Mouse (Mus musculus) liver, embryonic 16.5 days (tissue): ENCODE data around the gene Wdr82. TPM values are rescaled to one million over a fixed set of nuclear protein-coding genes. Genes with fewer than 3 reads are reported as not detected.

Experiments
- ATAC-seq: fragments of 200-750 bp; cut with Nextera tagmentation; 2 replicates; pipeline ENCODE4 v1.8.0; 2017; ENCODE audit warnings: low read depth, mild to moderate bottlenecking, moderate number of reproducible peaks, moderate library complexity
- H3K27ac ChIP-seq: fragments of 300-500 bp; sonication (generic); 2 replicates; pipeline ENCODE4 v1.5.1; 2014; ENCODE audit warnings: mild to moderate bottlenecking, low read length
- H3K27me3 ChIP-seq: fragments of 300-500 bp; sonication (generic); 2 replicates; pipeline ENCODE4 v1.6.1; 2014; ENCODE audit warnings: low read depth, low read length, mixed read lengths; ENCODE audit not compliant: control insufficient read depth, insufficient read depth
- H3K36me3 ChIP-seq: fragments of 300-500 bp; sonication (generic); 2 replicates; pipeline ENCODE4 v1.6.1; 2014; ENCODE audit warnings: mild to moderate bottlenecking; ENCODE audit not compliant: control insufficient read depth, insufficient read depth
- H3K4me1 ChIP-seq: fragments of 300-500 bp; sonication (generic); 2 replicates; pipeline ENCODE4 v1.6.1; 2014; ENCODE audit warnings: low read depth, low read length, mixed read lengths; ENCODE audit not compliant: control insufficient read depth
- H3K4me2 ChIP-seq: fragments of 300-500 bp; sonication (generic); 2 replicates; pipeline ENCODE4 v1.6.1; 2014; ENCODE audit warnings: low read depth, low read length, mixed read lengths
- H3K4me3 ChIP-seq: fragments of 300-500 bp; sonication (generic); 2 replicates; pipeline ENCODE4 v1.5.1; 2014; ENCODE audit warnings: low read depth, mild to moderate bottlenecking, low read length
- H3K9ac ChIP-seq: fragments of 300-500 bp; sonication (generic); 2 replicates; pipeline ENCODE4 v1.6.1; 2014; ENCODE audit warnings: low read depth, low read length
- H3K9me3 ChIP-seq: fragments of 300-500 bp; sonication (generic); replicated peaks from 2 replicates; pipeline ENCODE4 v1.6.1; 2016; ENCODE audit warnings: low read length; ENCODE audit not compliant: control insufficient read depth
- WGBS: fragments of 180-500 bp; shearing (Covaris S2); extraction: QIAGEN DNeasy Blood & Tissue Kit; methylation state at CpG from one replicate; pipeline ENCODE4 v1.1.7; 2014; ENCODE audit not compliant: insufficient replicate concordance; 5-methylcytosine and 5-hydroxymethylcytosine counted together
- polyA plus RNA-seq: library from polyadenylated mRNA; unstranded; fragments of >200 nt; fragmentation: Nextera tagmentation; extraction: Ambion mirVana; gene quantifications from 2 replicates; pipeline ENCODE4 v1.2.1, GENCODE M21; 2015

Wdr82 gene
- polyA plus RNA-seq, 1 experiment from 2014 or later, result 6.0 TPM

DNA sequence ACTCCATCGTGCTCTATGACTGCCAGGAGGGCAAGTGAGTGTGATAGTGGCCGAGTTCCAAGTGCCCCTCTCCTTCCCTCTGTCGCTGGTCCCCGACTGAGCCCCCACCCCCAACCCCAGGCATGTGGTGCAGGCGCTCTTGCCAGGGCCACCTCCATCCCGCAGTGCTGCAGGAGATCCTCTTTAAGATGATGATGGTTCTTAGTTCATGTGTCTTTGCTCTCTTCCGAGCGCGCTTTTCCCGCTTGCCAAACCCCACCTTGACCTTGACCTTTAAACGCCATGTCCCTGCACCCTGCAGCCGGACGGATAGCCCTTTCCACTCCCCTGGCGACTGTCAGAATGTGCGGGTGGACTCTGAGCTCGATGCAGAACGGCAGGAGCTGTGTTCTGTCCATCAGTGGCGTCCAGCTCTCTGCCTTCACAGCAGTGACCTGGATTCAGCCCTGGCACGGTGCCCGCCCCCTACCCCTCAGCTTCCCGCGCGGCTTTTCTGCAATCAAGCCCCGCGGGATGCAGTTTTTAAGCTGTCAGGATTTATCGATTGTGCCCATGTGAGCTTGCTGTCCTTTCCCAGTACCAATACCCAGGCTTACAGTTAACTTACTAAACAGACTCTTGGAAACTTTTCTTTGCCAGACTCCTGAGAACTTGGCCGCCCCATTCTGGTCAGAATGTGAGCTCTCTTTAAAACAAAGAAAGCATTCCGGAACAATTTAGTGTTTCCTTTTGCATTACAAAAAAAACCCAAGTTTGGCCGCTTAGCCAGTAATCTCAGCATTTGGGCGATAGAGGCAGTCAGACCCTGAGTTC is 824 bp downstream of the Wdr82 start:
- peak overlapping the region; percentile 91 for H3K4me3 ChIP-seq
- H3K4me2 ChIP-seq, result peak overlapping the region; percentile 88
- peak overlapping the region; percentile 95 for H3K27ac ChIP-seq
- peak overlapping the region; percentile 89 for H3K9ac ChIP-seq
- peaks cover 31% of the 10 kb centered on the region for H3K4me1 ChIP-seq
- no peaks in the 10 kb centered on the region for H3K27me3 ChIP-seq
- H3K36me3 ChIP-seq, result no peaks in the 10 kb centered on the region; the same call in 1 of the 2 replicates
- H3K9me3 ChIP-seq, result no peaks in the 10 kb centered on the region
- peak; percentile 31 for ATAC-seq
- under 1% methylated on average over 30 of the region's 30 CpGs for WGBS

DNA sequence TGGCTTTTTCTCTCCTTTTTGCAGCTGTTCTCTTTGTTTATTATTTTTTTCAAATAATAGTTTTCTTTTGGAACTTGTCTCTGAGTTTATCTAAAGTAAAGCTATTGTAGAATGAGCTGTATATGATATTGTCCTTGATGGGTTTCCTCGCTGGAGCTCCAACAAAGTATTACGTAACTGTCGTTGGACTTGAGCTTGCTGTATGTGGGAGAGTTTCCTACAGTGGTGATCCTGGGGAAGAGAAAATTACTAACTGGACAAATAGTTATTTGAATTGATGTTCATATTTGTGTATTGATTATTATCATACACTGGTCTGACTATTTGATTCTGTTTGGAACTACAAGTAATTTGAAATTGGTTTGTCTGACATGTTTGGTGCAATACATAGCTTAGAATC is 1.8 kb downstream of the Wdr82 start:
- WGBS, result 7% methylated on average over 3 of the region's 3 CpGs
- H3K9ac ChIP-seq, result peak overlapping the region; percentile 89; the same call in 1 of the 2 replicates
- no peak for ATAC-seq

DNA sequence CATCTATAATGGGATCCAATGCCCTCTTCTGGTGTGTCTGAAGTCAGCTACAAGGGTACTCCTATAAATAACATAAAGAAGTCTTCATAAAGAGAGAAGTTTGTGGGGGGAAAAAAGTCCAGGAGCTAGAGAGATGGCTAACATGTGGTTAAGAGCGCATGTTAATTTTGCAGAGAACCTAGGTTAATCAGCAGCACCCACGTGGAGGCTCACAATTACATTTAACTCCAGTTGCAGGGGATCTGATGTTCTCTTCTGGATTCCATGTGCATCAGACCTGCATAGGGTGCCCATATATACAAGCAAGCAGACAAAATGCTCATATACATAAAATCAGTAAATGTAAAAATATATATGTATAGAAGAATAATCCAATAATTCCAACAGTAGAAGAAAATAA is 2.6 kb downstream of the Wdr82 start:
- Histone ChIP-seq H3K36me3 (peaks cover 15% of the 10 kb centered on the region), H3K4me2 (peak overlapping the region; percentile 88), H3K4me3 (peak overlapping the region; percentile 40), H3K4me1 (peaks cover 31% of the 10 kb centered on the region), H3K27ac (no peak overlapping the region), H3K9ac (no peak overlapping the region), H3K27me3 (no peaks in the 10 kb centered on the region), H3K9me3 (no peaks in the 10 kb centered on the region)
- WGBS, result 42% methylated on average over 2 of the region's 2 CpGs
- no peak for ATAC-seq

More for the DNA sequence above, 1.8 kb downstream of the Wdr82 start:
- Histone ChIP-seq H3K4me2 (peak overlapping the region; percentile 88), H3K27ac (no peak overlapping the region), H3K36me3 (peaks cover 7% of the 10 kb centered on the region), H3K27me3 (no peaks in the 10 kb centered on the region), H3K9me3 (no peaks in the 10 kb centered on the region), H3K4me3 (peak overlapping the region; percentile 91), H3K4me1 (peaks cover 31% of the 10 kb centered on the region)

DNA sequence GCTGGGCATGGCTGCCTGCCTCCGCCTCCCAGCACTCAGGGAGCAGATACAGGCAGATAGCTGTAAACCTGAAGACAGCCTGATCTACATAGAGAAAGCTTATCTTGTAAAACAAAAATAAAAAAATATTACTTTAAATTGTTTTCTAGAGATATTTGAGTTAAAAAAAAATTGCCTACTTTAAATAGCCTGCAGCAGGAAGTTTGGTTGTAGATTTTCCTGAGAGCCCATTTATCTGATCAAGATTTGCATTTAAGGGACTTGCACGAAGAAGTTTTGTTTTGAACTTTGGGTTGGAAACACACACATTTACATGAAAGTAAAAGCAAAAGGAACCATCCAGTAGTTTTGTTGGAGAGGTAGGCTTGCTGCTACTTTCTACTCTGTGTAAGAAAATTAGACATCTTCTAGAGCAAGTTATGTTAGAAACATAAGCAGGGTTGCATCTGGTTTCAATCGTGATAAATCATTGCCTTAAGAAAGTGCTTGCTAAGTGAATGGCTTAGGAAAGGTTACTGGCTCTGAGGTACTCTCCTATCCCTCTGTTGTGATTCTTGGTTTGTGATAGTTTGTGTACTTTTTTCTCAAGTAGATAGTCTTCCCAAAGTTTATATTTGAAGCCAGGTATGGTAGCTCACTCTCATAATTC is 4.9 kb downstream of the Wdr82 start:
- Histone ChIP-seq H3K36me3 (peaks cover 25% of the 10 kb centered on the region), H3K4me1 (peaks cover 20% of the 10 kb centered on the region), H3K27ac (no peak overlapping the region), H3K4me2 (no peak overlapping the region), H3K4me3 (no peak overlapping the region), H3K9me3 (no peaks in the 10 kb centered on the region), H3K9ac (no peak overlapping the region), H3K27me3 (no peaks in the 10 kb centered on the region)
- no peak for ATAC-seq
- WGBS, result 42% methylated on average over 3 of the region's 3 CpGs

DNA sequence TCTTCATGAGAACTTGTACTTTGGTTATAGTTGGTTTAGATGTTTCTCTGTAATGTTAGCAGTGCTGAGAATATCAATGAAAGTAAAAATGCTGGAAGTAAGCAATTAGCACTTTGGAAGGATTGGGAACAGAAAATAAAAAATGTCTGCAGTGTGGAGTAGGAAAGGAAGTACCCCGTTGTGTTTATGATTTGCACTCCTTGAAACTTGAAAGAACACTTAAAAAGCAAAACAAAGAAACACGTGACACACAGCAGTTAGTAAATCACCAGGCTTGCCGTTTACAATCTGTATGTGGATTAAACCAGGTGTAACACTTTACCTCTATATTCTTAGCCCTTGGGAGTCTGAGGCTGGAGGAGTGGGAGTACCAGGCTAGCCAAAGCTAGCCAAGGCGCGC is 6.0 kb downstream of the Wdr82 start:
- no peak for ATAC-seq
- Histone ChIP-seq H3K9me3 (no peaks in the 10 kb centered on the region), H3K9ac (no peak overlapping the region), H3K4me3 (no peak overlapping the region), H3K27ac (no peak overlapping the region), H3K27me3 (no peaks in the 10 kb centered on the region), H3K36me3 (peaks cover 36% of the 10 kb centered on the region), H3K4me2 (no peak overlapping the region), H3K4me1 (peaks cover 20% of the 10 kb centered on the region)
- WGBS, result 88% methylated on average over 5 of the region's 5 CpGs

DNA sequence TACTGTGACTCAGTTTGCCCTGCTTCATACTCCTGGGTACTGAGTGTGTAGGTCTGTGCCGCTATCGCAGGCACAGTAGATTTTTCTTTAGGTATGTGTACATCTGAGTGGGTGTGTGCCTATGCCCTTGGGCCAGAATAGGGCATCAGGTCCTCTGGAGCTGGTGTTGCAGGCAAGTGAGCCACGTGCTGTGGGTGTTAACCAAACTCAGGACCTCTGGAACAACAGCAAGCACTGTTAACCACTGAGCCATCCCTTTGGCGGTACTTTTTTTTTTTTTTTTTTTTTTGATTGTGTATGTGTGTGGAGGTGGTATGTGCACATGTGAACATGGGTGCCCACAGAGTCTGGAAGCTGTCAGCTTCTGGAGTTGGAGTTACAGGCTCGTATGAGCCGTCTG is 7.1 kb downstream of the Wdr82 start:
- ATAC-seq, result no peak
- Histone ChIP-seq H3K27ac (no peak overlapping the region), H3K4me2 (no peak overlapping the region), H3K27me3 (no peaks in the 10 kb centered on the region), H3K9ac (no peak overlapping the region), H3K9me3 (no peaks in the 10 kb centered on the region), H3K4me1 (peaks cover 20% of the 10 kb centered on the region), H3K4me3 (no peak overlapping the region), H3K36me3 (peaks cover 44% of the 10 kb centered on the region)
- WGBS, result 89% methylated on average over 6 of the region's 6 CpGs

DNA sequence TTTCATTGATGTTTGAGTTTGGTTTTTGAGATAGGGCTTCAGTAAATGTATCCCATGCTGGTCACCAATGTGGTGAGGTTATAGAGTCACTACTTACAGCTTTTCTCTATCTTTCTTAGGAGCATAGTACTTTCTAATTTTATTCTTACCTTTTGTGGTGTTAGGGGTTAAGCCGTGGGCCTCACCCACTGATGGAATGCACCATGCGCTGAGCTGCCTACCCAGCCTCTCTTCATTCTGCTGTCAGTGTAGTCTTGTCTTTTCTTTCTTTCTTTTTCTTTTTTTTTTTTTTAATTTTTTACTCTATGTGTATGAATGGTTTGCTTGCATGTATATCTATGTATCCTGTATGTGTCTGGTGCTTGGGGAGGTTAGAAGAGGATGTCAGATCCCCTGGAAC is 8.7 kb downstream of the Wdr82 start:
- WGBS, result 95% methylated on average over 2 of the region's 2 CpGs
- ATAC-seq, result no peak
- Histone ChIP-seq H3K27ac (no peak overlapping the region), H3K4me2 (no peak overlapping the region), H3K27me3 (no peaks in the 10 kb centered on the region), H3K9ac (no peak overlapping the region), H3K9me3 (no peaks in the 10 kb centered on the region), H3K4me1 (peaks cover 9% of the 10 kb centered on the region), H3K4me3 (no peak overlapping the region), H3K36me3 (peaks cover 61% of the 10 kb centered on the region)

DNA sequence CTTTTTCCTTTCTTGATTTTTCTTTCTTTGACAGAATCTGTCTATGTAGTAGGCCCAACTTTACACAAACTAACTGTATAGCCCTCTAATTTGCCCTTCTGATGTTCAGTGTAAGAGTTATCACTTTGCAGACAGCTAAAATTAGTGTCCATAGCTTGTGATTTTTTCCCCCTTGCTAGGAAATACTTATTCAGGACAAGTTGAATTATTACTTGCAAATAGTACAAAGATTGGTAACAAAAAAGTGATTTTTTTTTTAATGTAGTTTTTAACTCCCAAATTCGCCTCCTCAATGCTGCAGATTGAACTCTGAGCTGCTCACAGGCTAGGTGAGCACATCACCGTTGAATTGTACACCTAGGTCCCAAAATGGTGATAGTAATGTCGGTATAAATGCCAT is 9.2 kb downstream of the Wdr82 start:
- 85% methylated on average over 3 of the region's 3 CpGs for WGBS
- no peak overlapping the region for H3K4me3 ChIP-seq
- no peaks in the 10 kb centered on the region for H3K9me3 ChIP-seq
- peaks cover 66% of the 10 kb centered on the region for H3K36me3 ChIP-seq
- no peaks in the 10 kb centered on the region for H3K27me3 ChIP-seq
- no peak for ATAC-seq
- peaks cover 4% of the 10 kb centered on the region for H3K4me1 ChIP-seq
- no peak overlapping the region for H3K9ac ChIP-seq
- no peak overlapping the region for H3K4me2 ChIP-seq
- no peak overlapping the region for H3K27ac ChIP-seq

DNA sequence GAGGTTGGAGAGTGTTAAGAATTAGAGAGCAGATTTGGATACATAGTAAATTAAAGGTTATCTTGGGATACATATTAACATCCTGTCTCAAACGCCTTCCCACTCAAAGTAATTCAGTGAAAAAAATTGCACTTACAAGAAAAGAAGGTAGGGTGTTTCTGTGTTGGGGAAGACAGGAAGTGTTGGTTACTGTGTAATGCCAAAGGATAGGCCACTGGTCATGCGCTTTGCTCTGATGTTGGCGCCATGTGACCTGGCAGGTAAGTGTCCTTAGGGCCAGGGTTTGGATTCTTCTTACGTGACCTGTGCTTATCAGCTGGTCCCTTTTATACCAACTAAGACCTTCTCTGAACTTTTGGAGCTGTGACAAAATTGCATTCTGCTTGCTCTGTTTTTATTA is 11.4 kb downstream of the Wdr82 start:
- Histone ChIP-seq H3K4me3 (no peak overlapping the region), H3K9me3 (no peaks in the 10 kb centered on the region), H3K27me3 (no peaks in the 10 kb centered on the region), H3K4me2 (no peak overlapping the region), H3K36me3 (peaks cover 77% of the 10 kb centered on the region), H3K9ac (no peak overlapping the region), H3K4me1 (no peaks in the 10 kb centered on the region), H3K27ac (no peak overlapping the region)
- 85% methylated on average over 4 of the region's 4 CpGs for WGBS
- no peak for ATAC-seq
